Comparison of ENCODE assay signal across 8 mouse cellular contexts in the genomic region with DNA sequence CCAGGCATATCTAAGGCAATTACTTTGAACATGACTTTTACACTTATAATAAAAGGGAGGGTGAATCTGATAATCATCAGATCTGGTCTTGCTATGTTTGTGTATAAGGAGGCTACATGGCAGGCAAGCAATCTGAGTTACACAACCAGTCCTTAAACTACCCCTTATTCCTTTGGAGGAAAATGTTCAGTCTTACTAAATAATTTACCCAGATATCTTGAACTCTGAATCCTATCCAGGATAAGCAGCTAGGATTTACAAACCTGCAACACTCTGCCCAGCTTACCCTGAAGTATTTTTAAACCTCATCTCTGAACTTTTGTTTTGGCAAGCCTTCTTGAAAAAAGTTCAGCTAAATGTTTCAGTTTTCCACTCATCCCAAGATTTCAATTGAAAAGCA. TPM values are rescaled to one million over a fixed set of nuclear protein-coding genes. Genes with fewer than 3 reads are reported as not detected.
DNase-seq lines count a peak whose midpoint lies in the region; ATAC-seq and TF ChIP-seq lines count a peak whose summit lies in the region.

No protein-coding gene starts in this region.

- peaks cover 28% of the 10 kb centered on the region for H3K36me3 ChIP-seq in C2C12 (ENCODE audit: control insufficient read depth, insufficient read depth)
- 0 out of 2 replicates have a peak, but pooled peaks cover 5% of the 10 kb centered on the region for H3K36me3 ChIP-seq in forebrain, embryonic 14.5 days (ENCODE audit: control insufficient read depth, insufficient read depth, low read length)
- H3K36me3 ChIP-seq in liver, embryonic 12.5 days: peaks cover 24% of the 10 kb centered on the region

- intact Hi-C loops in gastrocnemius, adult 2 months (cut with DNase I): loop anchor here (5.0 to 10.0 kb wide), 3 partner anchors 141 to 862 kb away; a partner anchor contains a TSS
- intact Hi-C loops in gastrocnemius, postnatal 14 days (cut with DNase I; ENCODE audit: low total_unique reads): no loop called here

- no peaks in the 10 kb centered on the region for H3K9me3 ChIP-seq in forebrain, embryonic 14.5 days (replicated peaks; ENCODE audit: control insufficient read depth, low read length)
- H3K9me3 ChIP-seq in liver, embryonic 12.5 days (replicated peaks): no peaks in the 10 kb centered on the region

- H3K9ac ChIP-seq in forebrain, embryonic 14.5 days (ENCODE audit: low read length): no peak overlapping the region
- H3K9ac ChIP-seq in liver, embryonic 12.5 days: peak overlapping the region; percentile 98

- peak overlapping the region; percentile 98 for H3K27ac ChIP-seq in gastrocnemius, adult 2 months
- no peak overlapping the region for H3K27ac ChIP-seq in forebrain, embryonic 14.5 days (ENCODE audit: low read depth, low read length)
- H3K27ac ChIP-seq in liver, embryonic 12.5 days: peak overlapping the region; percentile 54; the same call in 1 of the 2 replicates

- H3K27me3 ChIP-seq in C2C12 (ENCODE audit: control insufficient read depth, insufficient read depth, insufficient read length): no peaks in the 10 kb centered on the region
- no peaks in the 10 kb centered on the region for H3K27me3 ChIP-seq in forebrain, embryonic 14.5 days (replicated peaks; ENCODE audit: control insufficient read depth, insufficient read depth, low read length)
- H3K27me3 ChIP-seq in liver, embryonic 12.5 days (replicated peaks): no peaks in the 10 kb centered on the region

- peaks cover 88% of the 10 kb centered on the region for H3K79me2 ChIP-seq in C2C12 (ENCODE audit: control insufficient read depth, insufficient read depth)

- no peak for ATAC-seq in forebrain, embryonic 14.5 days
- no peak for ATAC-seq in liver, embryonic 12.5 days

- peak overlapping the region; percentile 76 for H3K4me2 ChIP-seq in forebrain, embryonic 14.5 days (ENCODE audit: low read length)
- H3K4me2 ChIP-seq in liver, embryonic 12.5 days: peak overlapping the region; percentile 83

- H3K4me3 ChIP-seq in gastrocnemius, adult 2 months: peak overlapping the region; percentile 96
- H3K4me3 ChIP-seq in C2C12 (ENCODE audit: insufficient read depth, poor library complexity, severe bottlenecking): peak overlapping the region; percentile 98
- peak overlapping the region; percentile 91 for H3K4me3 ChIP-seq in forebrain, embryonic 14.5 days (ENCODE audit: low read depth, low read length)
- peak overlapping the region; percentile 96 for H3K4me3 ChIP-seq in liver, embryonic 12.5 days

- no peak overlapping the region for H3ac ChIP-seq in C2C12 (ENCODE audit: control insufficient read depth, insufficient read length, low read depth)

- no peak for TF ChIP-seq CTCF in gastrocnemius, adult 2 months (IDR thresholded peaks at IDR 0.05)
- no peak for TF ChIP-seq CTCF in C2C12 (IDR thresholded peaks at IDR 0.05; ENCODE audit: control insufficient read depth, insufficient read depth, insufficient read length)

- peaks cover 22% of the 10 kb centered on the region for H3K4me1 ChIP-seq in forebrain, embryonic 14.5 days (ENCODE audit: control insufficient read depth, insufficient read depth, low read length)
- peaks cover 47% of the 10 kb centered on the region for H3K4me1 ChIP-seq in liver, embryonic 12.5 days

- peaks cover 73% of the 10 kb centered on the region for H3K79me3 ChIP-seq in C2C12 (ENCODE audit: low read depth)

- no peak for DNase-seq in gastrocnemius, adult 2 months
- DNase-seq in gastrocnemius, postnatal 14 days: no peak
- DNase-seq in forebrain, embryonic 14.5 days (ENCODE audit: low spot score): no peak
- DNase-seq in urinary bladder, postnatal 36 days (ENCODE audit: low spot score in 2 of 2): no peak
- DNase-seq in B cell, adult 2 months: no peak
- no peak for DNase-seq in layer of hippocampus, adult 9-11 months

TF ChIP-seq in C2C12, 6 proteins besides CTCF, POLR2A, EP300 and RAD21:
- no peak for TF ChIP-seq CEBPB (IDR thresholded peaks at IDR 0.05; ENCODE audit: low read depth)
- no peak for TF ChIP-seq USF1 (IDR thresholded peaks at IDR 0.05; ENCODE audit: low read depth)
- TF ChIP-seq MAX (IDR thresholded peaks at IDR 0.05): no peak
- no peak for TF ChIP-seq MYOD1 (IDR thresholded peaks at IDR 0.05; ENCODE audit: control insufficient read depth, insufficient read length, low read depth)

RNA-seq across cellular contexts. Expression of a gene that starts 2.7 kb away (rescaled TPM):
- 10 to 100 TPM; 34.7 to 36.8 TPM for total RNA-seq in gastrocnemius, adult 2 months (2021)
- 10 to 100 TPM; 37.5 to 38.4 TPM for total RNA-seq in gastrocnemius, postnatal 14 days (2021)
- polyA plus RNA-seq in C2C12 (2012; fragmentation: generic; extraction: Trizol): 63.9 TPM
- 323 and 365 TPM in 2 replicates for polyA plus RNA-seq in forebrain, embryonic 14.5 days (2014; fragmentation: Nextera tagmentation; extraction: Ambion mirVana)
- polyA plus RNA-seq in liver, embryonic 12.5 days (2016; fragmentation: Nextera tagmentation; extraction: Ambion mirVana): 239 and 249 TPM in 2 replicates
